Mouse (Mus musculus): Measurements from ENCODE around the gene Gck.

GRCm38 (mm10) chr11:5855902-5856301, 94.0 kb downstream of the Gck start:
- no peak for TF ChIP-seq FLI1 (IDR thresholded peaks at IDR 0.05; ENCODE audit: low read length)
- no peak for TF ChIP-seq GATA1 (IDR thresholded peaks at IDR 0.05; ENCODE audit: borderline replicate concordance, low read length)
